Mouse (Mus musculus): ENCODE data around the gene Spock2.
"Not testable (repeated sequence)": the region's sequence is repeated elsewhere in the genome, so short reads cannot be mapped to it uniquely, and the experiment has no call there.

Gene Spock2

DNA sequence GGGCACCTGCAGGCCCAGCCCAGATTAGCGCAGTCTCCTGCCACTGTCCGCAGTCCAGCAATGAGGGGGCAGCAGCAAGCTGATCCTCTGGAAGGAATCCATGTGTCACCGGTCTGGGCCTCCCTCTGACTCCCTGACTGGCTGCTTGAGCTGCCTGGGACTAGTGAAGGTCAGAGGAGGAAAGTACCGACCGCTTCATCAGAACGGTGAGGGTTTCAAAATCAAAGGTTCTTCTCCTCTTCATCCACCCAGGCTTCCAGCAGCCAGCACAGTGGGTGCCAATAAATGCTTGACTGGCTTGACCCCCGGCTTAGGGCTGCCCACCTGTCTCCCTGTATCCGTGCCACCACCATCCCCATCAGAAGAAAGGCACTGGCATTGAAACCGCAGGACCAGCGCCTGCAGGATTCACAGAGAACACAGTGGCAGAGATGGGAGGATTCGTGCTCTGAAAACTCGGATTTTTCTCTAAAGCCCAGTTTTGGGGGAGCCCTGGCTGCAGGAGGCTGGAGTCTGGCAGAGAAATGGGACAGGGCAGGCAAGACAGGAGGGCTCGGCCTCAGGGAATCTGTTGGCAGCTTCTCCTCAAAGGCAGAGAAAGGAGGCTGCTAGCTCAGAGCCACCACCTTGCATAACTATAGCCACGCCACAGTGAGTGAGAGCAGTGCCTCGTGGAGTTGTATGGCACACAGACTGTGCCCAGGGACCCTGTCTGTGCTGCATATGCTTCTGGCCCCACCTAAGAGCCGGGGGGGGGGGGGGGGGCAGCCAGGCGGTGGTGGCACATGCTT, 2.5 kb downstream of the Spock2 start:
- DNase-seq (ENCODE audit: low read depth): no peak

DNA sequence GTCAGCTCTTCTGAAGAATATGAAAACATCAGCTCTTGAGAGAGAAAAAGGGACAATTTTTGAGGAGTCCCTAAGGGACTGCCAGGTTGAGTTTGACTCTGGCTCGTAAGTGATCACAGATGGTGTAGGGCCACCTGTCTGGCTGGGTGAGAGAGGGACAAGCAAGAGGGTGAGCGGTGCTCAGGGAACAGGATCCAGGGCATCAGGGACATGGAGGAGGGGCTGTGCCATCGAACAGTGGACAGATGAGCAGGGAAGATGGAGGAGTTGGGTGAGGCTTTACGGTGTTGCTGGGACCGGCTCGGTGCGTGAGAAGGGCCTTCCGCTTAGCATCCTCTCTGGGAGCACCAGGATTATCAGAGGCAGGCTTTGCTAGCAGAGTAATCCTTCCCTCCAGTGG, 3.3 kb downstream of the Spock2 start:
- no peak for DNase-seq (ENCODE audit: low read depth)

DNA sequence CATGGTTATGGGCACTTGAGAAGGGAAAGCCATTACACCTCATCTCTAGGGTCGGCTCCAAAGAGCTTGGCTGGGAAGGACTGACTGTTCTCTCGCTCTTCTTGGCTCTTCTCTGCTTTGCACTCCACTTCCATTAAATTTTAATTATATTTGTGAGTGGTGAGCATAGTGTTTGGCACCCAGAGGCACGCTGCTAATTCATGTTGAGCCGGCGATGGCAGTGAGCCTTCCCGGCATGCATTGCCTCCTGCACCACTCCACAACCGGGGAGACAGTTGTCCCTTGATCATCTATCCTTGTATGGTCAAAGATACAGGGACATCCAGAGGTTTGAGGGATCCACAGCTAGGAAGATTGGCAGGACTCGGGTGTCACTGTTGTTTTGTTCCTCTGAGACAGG, 4.0 kb downstream of the Spock2 start:
- DNase-seq (ENCODE audit: low read depth): no peak

DNA sequence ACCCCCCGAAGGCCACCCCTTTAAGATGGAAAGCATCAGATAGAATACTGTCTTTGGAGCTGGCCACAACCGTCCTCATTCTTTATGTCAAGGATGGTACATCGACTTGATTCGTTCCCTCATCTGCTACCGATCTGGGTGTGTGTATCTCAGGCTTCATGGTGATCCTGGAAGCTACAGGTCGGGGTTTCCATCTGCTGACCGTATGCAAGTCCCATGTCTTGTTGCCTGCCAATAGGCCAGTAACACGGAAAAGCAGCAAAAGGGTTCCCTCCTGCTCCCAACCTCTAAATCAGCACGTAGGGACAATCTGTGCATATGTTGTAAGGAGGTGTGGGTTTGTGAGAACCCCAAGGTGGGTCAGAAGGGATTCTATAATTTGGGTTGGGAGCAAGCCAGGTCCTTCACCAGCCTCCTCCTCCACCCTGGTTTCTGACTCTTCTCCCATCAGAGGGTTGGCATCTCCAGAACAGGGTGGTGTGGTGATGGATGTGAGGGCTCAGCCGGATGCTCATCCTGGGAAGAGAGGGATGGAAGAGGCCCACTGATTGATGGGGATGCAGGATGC, 5.0 kb downstream of the Spock2 start:
- no peak for DNase-seq (ENCODE audit: low read depth)

DNA sequence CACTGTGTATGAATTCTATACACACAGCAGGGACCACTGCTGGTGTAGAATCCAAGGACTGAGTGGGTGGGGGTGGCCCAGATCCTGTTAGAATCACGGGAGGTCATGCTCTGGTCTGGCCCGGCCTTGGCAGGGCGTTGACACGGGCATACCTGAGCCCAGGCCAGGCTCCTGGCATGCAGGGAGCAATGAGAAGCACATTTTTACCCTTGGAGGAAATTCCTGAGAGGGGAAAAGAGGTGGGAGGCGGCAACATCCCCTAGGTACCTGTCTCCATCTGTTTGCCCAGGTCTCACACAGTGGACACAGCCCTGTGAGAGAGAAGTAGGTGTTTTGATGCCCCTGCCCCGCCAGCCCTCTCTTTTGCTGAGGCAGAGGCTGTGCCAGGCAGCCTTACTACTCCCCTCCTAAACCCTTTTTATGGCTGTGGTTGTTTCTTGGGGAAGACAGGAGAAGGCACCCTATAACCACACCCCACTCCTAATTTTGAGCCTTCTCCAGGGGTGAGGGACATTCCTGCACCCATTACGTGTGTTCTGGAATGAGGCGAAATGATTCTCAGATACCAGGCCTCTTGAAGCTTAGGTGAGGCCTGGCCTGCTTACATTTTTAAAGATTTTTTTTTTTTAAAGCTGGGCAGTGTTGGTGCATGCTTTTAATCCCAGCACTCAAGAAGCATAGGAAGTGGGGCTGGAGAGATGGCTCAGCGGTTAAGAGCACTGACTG, 8.1 kb downstream of the Spock2 start:
- DNase-seq (ENCODE audit: low read depth): no peak

DNA sequence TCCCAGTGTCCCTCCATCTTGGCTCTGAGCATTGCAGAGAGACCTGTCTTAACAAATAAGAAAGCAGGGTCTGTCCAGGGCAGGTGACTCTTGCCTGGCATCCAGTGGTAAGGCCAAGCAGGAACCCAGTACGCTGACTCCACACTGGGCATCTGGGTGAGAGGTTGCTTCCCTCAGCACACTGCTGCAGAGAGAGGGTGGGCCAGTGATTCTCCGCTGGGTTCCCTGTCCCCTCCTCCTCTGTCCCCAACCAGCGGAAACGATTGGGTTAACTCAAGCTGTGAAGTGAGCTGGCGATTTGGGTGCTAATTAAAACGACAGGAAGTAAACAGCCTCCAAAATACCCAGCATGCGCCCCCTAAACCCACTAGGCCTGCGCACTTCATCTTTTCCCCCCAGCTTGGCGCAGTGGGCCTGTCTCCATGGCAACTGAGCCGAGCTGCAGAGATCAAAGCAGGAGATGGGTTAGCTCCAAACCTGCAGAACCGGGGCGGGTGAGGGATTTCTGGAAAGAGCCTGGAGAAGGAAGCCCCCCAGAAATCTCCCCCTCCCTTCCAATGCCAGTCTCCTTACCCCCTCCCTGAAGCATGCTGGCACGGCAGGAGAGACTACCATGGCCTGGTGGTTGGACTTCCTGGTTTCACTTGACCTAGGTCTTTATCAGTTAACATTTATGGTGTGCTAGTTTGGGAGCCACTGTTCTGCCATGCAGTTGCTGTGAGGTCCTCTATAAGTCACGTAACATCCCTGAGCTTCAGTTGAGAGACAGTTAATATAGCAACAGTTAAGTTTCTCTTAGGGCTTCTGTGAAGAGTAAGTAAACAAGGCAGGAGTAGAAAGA, 9.5 kb downstream of the Spock2 start:
- DNase-seq (ENCODE audit: low read depth): no peak

DNA sequence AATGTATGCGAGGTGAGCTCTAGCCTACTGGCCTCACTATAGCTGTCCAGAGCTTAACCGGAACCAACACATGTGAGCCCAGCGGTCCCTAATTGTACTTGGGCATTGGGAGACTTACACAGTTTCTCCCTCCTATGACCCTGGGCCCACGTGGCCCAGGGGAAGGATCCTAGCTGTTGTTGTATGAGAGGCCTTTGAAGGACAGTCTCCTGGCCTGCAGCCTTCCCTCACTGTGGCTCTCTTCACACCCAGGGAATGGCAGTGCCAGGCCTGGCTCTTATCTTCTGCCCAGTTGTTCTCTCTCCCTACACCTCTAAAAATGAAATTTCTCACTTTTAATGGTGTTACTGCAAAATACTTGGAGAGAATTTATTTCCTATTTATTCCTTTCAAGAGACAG, 11.0 kb downstream of the Spock2 start:
- DNase-seq (ENCODE audit: low read depth): no peak

DNA sequence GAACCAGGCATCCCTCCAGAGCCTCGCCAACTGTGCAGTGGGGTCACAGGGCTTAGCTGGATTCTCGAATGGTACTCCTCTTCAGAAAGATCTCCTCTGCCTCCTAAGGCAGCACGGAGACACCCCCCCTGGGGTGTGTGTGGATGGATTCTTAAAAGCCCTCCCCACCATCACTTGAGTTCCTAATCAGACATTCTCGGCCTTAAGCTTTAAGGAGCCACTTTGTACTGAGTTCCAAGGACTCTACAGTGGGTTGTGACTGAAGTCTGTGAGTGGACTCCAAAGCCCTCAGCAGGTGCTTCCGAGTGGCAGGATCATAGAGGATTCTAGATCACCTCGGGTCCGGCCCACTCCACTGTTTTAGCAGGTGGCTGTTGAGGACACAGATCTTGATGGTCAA, 12.4 kb downstream of the Spock2 start:
- no peak for DNase-seq (ENCODE audit: low read depth)

DNA sequence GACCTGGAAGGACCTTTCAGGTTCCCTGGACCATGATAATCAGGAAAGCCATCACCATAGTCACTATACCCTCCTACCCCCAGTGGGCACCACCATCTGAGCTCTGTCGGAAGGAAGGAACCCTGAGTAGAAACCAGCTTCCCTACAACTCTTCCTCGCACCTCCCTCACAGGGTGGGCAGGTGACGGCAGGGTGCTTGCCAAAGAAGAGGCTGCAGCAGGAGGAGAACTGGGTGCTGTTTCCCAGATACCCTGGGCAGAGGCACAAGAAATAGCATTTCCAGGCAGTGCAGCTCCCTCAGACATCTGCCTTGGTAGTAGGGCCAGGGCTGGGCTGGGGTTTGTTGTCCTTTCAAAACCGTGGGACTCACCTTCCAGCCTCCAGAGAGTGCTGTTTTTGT, 14.6 kb downstream of the Spock2 start:
- DNase-seq (ENCODE audit: low read depth): no peak

DNA sequence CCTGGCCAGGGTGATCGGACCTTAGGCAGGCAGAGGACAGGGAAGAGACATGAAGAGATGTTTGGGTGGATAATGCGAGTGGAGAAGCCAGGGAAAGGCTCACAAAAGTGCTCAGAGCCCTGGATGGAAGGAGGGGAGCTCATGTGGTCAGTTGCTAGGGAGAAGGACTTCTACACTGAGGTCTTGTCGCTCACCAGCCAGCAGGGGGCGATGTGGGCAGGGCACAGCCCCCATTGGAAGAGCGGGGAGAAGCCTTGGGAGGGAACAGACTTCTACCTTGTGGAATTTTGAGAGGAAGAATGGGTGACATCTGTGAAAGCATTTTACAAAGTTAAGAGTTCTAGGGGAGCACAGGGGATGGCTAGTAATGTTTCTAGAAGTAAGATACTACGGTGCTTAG, 18.1 kb downstream of the Spock2 start:
- DNase-seq (ENCODE audit: low read depth): no peak

DNA sequence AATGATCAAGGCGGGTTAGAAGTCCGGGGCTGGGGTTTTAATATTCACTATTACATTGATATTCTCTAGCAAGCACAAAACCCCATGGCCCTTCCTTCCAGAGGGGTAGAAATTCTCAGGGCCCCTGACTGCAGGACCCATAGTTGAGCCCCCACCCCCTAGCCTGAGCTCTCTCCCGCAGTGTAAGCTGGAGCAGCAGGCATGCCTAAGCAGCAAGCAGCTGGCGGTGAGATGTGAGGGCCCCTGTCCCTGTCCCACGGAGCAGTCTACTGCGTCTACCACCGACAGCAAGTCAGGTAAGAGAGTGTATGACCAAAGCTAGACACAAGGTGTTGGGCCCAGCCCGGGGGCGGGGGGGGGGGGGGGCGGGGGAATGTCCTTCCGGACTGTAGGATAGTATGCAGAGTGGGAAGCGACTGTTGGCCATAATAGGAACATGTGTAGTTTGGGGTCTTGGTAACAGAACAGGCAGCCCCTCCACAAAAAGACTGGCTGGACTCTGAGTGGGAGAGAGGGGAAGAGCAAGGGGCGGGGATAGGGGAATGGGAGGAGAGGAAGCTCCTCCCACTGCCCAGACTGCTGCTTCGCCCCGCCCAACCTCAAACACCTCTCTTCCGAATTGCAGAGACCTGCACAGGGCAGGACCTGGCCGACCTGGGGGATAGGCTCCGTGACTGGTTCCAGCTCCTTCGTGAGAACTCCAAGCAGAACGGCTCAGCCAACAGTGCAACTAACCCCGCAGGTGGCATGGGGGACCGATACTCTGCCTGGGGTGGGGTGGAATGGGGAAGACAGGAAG, 19.7 kb downstream of the Spock2 start:
- DNase-seq (ENCODE audit: low read depth): no peak

DNA sequence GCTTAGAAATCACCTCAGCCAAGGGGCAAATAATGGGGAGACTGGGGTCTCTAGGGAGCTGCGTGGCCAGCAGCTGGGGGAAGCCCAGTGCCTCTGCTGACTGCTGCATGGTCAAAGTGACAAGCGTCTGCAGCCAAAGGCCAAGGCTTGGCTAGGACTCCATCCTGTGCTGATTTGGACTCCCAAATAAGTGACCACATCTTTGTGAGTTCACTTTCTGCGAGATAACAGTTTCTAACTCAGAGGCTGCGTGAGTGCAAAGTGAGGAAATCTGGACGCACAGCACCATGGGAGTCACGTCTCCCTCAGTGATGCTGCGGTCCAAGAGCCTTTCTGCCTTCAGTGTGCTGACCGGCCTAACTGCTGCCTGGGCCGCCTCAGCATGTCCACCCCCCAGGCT, 22.3 kb downstream of the Spock2 start:
- DNase-seq (ENCODE audit: low read depth): no peak

DNA sequence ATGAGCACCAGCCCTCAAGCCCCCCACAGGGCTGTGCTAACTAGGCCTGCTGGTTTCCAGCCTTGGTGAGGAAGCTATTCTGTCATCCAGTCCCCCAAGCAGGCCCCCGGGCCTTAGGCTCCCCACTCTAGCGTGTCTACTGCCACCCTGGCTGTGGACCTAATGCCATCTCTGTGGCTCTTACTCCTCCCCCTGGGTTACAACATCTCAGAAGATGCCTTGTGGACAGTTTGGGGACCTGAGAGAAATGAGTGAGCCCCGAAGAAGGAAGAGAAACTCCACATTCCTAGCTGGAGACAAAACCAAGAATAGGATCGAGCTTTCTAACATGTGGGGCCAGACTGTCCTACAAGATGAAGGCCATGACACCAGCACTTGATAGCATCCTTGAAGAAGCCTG, 24.5 kb downstream of the Spock2 start:
- no peak for DNase-seq (ENCODE audit: low read depth)

DNA sequence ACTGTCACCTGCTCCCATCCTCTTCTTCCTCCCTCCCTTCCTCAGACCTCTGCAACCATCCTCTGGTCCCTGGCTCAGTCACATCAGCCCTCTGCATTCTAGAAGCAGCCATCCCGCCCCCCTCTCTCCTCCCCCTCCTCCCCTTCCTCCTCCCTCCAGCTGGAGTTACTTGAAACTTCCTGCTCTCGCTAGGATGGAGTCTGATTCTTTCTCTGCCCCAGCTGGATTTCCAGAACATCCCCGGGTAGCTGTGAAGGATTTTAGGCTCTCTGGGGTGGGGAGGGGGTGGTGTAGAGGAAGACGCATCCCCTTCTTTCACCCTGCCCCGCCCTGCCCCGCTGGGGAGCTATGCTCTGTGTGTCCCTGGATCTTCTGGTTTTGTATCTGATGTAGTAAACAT, 27.5 kb downstream of the Spock2 start:
- no peak for DNase-seq (ENCODE audit: low read depth)

DNA sequence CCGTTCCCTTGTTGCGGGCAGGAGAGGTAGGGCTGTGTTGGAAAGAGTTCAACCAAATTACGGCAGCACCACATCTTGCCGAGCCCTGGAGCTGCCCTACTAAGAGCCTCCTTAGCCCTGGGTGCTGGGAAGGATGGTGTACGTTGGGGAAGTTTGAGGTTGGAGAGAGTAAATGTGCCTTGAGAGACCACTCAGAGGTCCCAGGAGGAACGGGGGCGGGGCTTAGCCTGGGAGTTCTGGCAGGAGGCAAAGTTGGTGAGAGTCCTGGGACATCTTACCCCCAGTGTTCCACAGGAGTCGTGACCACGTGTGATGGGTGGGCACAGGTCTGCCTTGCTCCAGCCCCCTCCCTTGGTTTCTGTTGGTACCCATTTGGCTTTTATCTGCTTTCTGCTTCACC, 28.2 kb downstream of the Spock2 start:
- no peak for DNase-seq (ENCODE audit: low read depth)

DNA sequence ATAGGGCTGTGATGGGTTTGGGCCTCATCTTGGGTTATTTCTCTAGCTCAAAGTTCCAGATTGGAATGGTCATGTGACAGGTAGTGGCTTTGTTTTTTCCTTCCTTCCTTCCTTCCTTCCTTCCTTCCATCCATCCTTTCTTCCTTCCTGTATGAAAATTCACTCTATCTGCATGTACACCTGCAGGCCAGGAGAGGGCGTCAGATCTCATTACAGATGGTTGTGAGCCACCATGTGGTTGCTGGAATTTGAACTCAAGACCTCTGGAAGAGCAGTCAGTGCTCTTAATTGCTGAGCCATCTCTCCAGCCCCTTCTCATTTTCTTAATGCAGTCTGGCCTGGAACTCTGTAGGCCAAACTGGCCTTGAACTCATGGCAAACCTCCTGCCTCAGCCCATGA, 30.0 kb downstream of the Spock2 start:
- not testable (repeated sequence) for DNase-seq (ENCODE audit: low read depth)

DNA sequence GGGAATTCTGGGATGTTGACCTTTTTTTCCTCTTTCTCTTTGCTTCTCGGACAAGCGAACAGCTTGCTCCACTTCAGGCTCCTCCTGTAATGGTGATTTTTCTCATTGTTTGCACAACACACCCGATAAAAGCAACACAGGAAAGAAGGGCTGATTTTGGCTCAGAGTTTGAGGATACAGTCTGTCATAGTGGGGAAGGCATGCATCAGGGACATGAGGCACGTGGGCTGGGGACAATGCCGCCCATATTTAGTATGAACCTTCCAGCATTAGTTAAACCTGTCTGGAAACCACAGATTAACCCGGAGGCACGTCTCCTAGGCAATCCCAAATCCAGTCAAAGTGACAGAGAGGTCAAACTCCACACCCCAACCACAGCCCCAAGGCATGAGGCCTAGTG, 30.9 kb downstream of the Spock2 start:
- no peak for DNase-seq (ENCODE audit: low read depth)

DNA sequence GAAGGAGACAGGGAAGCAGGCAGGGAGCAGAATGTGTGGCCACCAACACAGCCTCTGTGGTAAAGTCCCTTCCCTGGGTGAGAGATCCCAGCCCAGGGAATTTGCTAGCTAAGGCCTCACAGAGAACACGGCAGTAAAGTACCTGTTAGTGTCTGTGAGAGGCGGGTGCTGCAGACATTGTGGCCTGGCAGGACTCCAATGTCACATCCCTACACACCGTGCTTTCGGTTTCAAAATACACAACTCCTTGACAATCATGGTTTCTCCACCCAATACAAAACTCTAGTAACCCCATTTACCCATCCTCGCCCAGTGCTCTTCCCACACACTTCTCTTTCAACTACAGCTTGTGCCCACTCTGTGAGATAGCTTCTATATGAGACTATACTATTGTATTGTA, 32.7 kb downstream of the Spock2 start:
- DNase-seq (ENCODE audit: low read depth): no peak

DNA sequence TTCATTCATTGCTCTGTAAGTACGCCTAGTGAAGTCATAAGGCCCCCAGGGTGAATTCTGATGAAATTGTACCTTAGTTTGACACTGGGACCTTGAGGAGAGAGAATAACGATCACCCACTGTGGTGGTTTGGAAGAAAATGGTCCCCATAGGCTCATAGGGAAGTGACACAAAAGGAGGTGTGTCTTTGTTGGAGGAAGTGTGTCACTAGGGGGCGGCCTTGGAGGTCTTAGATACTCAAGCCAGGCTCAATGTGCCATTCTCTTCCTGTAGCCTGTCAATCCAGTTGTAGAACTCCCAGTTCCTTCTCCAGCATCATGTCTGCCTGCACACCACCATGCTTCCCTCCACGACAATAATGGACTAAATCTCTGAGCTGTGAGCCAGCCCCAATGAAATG, 34.7 kb downstream of the Spock2 start:
- DNase-seq (ENCODE audit: low read depth): no peak

DNA sequence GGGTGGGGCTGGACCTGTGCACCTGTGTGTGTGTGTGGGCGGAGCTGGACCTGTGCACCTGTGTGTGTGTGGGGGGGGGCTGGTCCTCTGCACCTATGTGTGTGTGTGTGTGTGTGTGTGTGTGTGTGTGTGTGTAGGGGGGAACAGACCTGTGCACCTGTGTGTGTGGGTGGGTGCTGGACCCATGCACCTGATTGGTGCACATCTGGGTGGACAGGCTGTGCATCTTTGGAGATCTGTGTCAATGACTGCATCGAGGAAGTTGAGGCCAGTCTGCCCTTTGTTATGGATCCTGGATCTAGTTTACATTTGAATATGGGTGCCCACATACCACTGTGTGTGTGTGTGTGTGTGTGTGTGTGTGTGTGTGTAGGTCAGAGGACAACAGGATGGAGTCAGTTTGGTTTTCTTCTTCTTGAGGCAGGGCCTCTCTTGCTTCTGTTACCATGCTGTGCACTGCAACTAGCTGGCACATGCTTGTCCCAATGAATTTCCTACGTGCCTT, 35.7 kb downstream of the Spock2 start:
- no peak for DNase-seq (ENCODE audit: low read depth)

DNA sequence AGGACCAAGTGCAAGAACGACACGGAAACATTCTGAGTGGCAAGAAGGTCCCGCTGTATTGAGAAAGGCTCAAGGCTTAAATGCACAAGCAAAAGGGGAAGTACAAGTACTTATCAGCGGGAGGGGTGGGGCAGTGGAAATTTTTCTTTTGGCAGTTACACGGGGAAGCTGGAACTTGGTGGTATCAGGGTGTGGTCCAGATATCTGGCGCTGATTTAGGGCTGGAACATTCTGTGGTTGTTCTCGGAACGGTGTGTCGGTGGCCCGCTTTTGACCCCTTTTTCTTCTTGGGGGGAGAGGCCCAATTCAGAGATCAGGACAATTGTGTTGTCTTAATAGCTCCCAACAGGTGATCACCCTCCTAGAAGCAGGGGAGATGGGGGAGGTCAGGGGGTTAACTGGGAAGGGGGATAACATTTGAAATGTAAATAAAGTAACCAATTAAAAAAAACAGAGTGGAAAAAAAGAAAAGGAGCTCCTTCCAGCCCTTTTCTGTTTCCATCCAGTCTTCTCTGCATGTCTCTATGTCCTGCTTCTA, 41.6 kb downstream of the Spock2 start:
- not testable (repeated sequence) for DNase-seq (ENCODE audit: low read depth)

Measured in c-Kit-positive CD71-negative TER-119-negative erythroid progenitor cells, embryonic 14.5 days (primary cell).